Mouse (Mus musculus): ENCODE measurements at regions not wholly inside any gene's neighbourhood (a gene's known extent, or its start where the extent isn't known, plus 50 kb on each side); places are given as distances from the start of the nearest gene placed in this dataset.

- peak; percentile 45 for DNase-seq
Observed at GRCm38 (mm10) chr3:66738201-66739062, 242.8 kb upstream of the Rsrc1 start.

GRCm38 (mm10) chr3:66739356-66740014 lies 241.7 kb upstream of the Rsrc1 start:
- DNase-seq, result no peak

GRCm38 (mm10) chr3:66744133-66744913 lies 236.9 kb upstream of the Rsrc1 start:
- DNase-seq, result no peak

GRCm38 (mm10) chr3:66746373-66747072 lies 234.7 kb upstream of the Rsrc1 start:
- no peak for DNase-seq

- DNase-seq, result no peak
Observed at GRCm38 (mm10) chr3:66747073-66747710, 234.0 kb upstream of the Rsrc1 start.

- DNase-seq, result peak; percentile 7
Observed at GRCm38 (mm10) chr3:66758141-66758540, 223.0 kb upstream of the Rsrc1 start.

GRCm38 (mm10) chr3:66759841-66760240 lies 221.3 kb upstream of the Rsrc1 start:
- no peak for DNase-seq

GRCm38 (mm10) chr3:66762446-66762845 lies 218.7 kb upstream of the Rsrc1 start:
- no peak for DNase-seq

GRCm38 (mm10) chr3:66797351-66798010 lies 183.7 kb upstream of the Rsrc1 start:
- DNase-seq, result no peak

- no peak for DNase-seq
Observed at GRCm38 (mm10) chr3:66798292-66798691, 182.9 kb upstream of the Rsrc1 start.

- no peak for DNase-seq
Observed at GRCm38 (mm10) chr3:66802538-66802937, 178.7 kb upstream of the Rsrc1 start.

GRCm38 (mm10) chr3:66806176-66806575 lies 175.0 kb upstream of the Rsrc1 start:
- DNase-seq, result no peak

- no peak for DNase-seq
Observed at GRCm38 (mm10) chr3:66812686-66813445, 168.3 kb upstream of the Rsrc1 start.

GRCm38 (mm10) chr3:66825761-66826160 lies 155.4 kb upstream of the Rsrc1 start:
- DNase-seq, result no peak

All from heart, postnatal 4 days (tissue).